Mouse (Mus musculus): Measurements from ENCODE around the gene H2-D1.

DNA sequence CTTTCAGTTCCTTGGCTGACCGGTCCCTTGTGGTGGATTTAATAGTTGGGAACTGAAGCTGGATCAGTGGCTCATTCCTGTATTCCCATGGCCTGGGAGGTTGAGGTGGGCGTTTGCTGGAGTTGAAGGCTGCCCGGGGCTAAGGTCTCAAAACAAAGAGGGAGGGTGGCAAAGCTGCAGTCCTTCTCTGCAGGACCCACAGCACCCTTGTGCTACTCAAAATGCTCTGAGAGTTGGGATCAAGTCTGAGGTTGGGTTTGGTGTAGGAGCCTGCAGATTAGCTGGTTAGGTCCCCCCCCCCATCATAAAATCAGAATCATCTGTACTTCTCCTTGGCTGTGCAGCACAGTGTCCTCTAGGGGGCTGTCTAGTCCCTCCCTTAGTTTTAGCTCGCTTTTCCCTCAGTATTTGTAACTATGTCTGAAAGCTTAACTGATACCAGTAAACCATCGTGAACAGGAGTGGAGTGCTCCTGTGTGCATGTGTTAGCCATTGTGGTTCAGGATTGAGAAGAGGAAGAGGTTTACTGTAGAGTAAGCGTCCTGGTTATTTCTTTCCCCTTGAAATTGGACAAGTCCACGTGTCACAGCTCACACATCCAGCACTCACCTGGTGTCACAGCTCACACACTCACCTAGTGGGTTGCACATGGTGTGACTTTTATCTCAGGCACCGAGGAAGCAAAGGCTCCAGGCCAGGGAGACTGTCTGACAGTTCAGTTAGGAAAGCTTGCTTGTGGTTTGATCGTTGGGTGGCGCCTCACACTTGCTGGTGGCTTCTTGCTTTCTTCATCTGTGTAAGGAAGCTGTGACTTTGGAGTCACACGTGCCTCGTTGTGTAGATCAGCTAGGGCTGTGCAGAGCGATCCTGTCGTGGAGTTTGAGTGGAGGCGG lies 16.6 kb upstream of the H2-D1 start:
- peak; percentile 13; the same call in 1 of the 2 replicates for TF ChIP-seq CTCF (IDR thresholded peaks at IDR 0.05; ENCODE audit: insufficient read depth, low read length)
- no peak for TF ChIP-seq POLR2A (IDR thresholded peaks at IDR 0.05; ENCODE audit: borderline replicate concordance, extremely low read depth, low read depth, low read length)
